Mouse (Mus musculus) forebrain, embryonic 10.5 days (tissue): ENCODE measurements at regions not wholly inside any gene's neighbourhood (a gene's known extent, or its start where the extent isn't known, plus 50 kb on each side); places are given as distances from the start of the nearest gene placed in this dataset.
A peak's percentile ranks its signal among the peaks of the same experiment; 100 is the strongest.

Source experiments
- DNase-seq: peaks from one replicate; pipeline ENCODE4 v3.0.0-alpha.2; 2017; ENCODE audit warnings: low spot score; ENCODE audit errors: extremely low spot score
- H3K27ac ChIP-seq: fragments of 300-500 bp; sonication (generic); 2 replicates; pipeline ENCODE4 v1.5.1; 2016; ENCODE audit warnings: mild to moderate bottlenecking
- H3K27me3 ChIP-seq: fragments of 300-500 bp; sonication (generic); 2 replicates; pipeline ENCODE4 v1.6.1; 2016; ENCODE audit warnings: mild to moderate bottlenecking; ENCODE audit not compliant: poor library complexity, severe bottlenecking
- H3K36me3 ChIP-seq: fragments of 300-500 bp; sonication (generic); replicated peaks from 2 replicates; pipeline ENCODE4 v1.6.1; 2016; ENCODE audit warnings: mild to moderate bottlenecking, moderate library complexity
- H3K4me1 ChIP-seq: fragments of 300-500 bp; sonication (generic); 2 replicates; pipeline ENCODE4 v1.6.1; 2016
- H3K4me3 ChIP-seq: fragments of 300-500 bp; sonication (generic); 2 replicates; pipeline ENCODE4 v1.5.1; 2016; ENCODE audit warnings: mild to moderate bottlenecking, moderate library complexity
- H3K9me3 ChIP-seq: fragments of 300-500 bp; sonication (generic); 2 replicates; pipeline ENCODE4 v1.6.1; 2016; ENCODE audit warnings: mild to moderate bottlenecking, moderate library complexity
- WGBS: fragments of 180-500 bp; shearing (Covaris S2); methylation state at CpG from one replicate; pipeline ENCODE4 v1.1.7; 2016; 5-methylcytosine and 5-hydroxymethylcytosine counted together

GRCm38 (mm10) chr7:130013109-130013508 lies 421.4 kb downstream of the Wdr11 start:
- peaks cover 34% of the 10 kb centered on the region for H3K4me1 ChIP-seq
- WGBS = 88% methylated on average over 6 of the region's 6 CpGs
- H3K4me3 ChIP-seq = no peak overlapping the region
- H3K27me3 ChIP-seq = peaks cover 7% of the 10 kb centered on the region; the same call in 1 of the 2 replicates
- no peak for DNase-seq
- H3K27ac ChIP-seq = no peak overlapping the region
- no peaks in the 10 kb centered on the region for H3K9me3 ChIP-seq
- no peaks in the 10 kb centered on the region for H3K36me3 ChIP-seq

- DNase-seq = no peak
- Histone ChIP-seq H3K27me3 (peaks cover 7% of the 10 kb centered on the region; the same call in 1 of the 2 replicates), H3K36me3 (no peaks in the 10 kb centered on the region), H3K27ac (no peak overlapping the region), H3K9me3 (no peaks in the 10 kb centered on the region), H3K4me3 (no peak overlapping the region), H3K4me1 (peaks cover 23% of the 10 kb centered on the region)
- 82% methylated on average over 10 of the region's 10 CpGs for WGBS
Observed at GRCm38 (mm10) chr7:130014609-130015008, 422.9 kb downstream of the Wdr11 start.

- H3K36me3 ChIP-seq = no peaks in the 10 kb centered on the region
- no peak overlapping the region for H3K4me3 ChIP-seq
- no peak for DNase-seq
- H3K27me3 ChIP-seq = peaks cover under 1% of the 10 kb centered on the region; the same call in 1 of the 2 replicates
- 75% methylated on average over 5 of the region's 5 CpGs for WGBS
- 0 out of 2 replicates have a peak overlapping the region, but pooled peaks have one; percentile 15 for H3K27ac ChIP-seq
- H3K4me1 ChIP-seq = peaks cover 23% of the 10 kb centered on the region
- H3K9me3 ChIP-seq = no peaks in the 10 kb centered on the region
Observed at GRCm38 (mm10) chr7:130015375-130016014, 423.8 kb downstream of the Wdr11 start.

- Histone ChIP-seq H3K36me3 (no peaks in the 10 kb centered on the region), H3K27ac (0 out of 2 replicates have a peak overlapping the region, but pooled peaks have one; percentile 15), H3K27me3 (no peaks in the 10 kb centered on the region), H3K9me3 (no peaks in the 10 kb centered on the region), H3K4me1 (peaks cover 21% of the 10 kb centered on the region), H3K4me3 (no peak overlapping the region)
- no peak for DNase-seq
- 79% methylated on average over 17 of the region's 17 CpGs for WGBS
Observed at GRCm38 (mm10) chr7:130016015-130016874, 424.6 kb downstream of the Wdr11 start.

- Histone ChIP-seq H3K4me1 (peaks cover 16% of the 10 kb centered on the region), H3K27me3 (no peaks in the 10 kb centered on the region), H3K9me3 (no peaks in the 10 kb centered on the region), H3K4me3 (no peak overlapping the region), H3K27ac (no peak overlapping the region), H3K36me3 (no peaks in the 10 kb centered on the region)
- WGBS = 55% methylated on average over 4 of the region's 4 CpGs
- DNase-seq = no peak
Observed at GRCm38 (mm10) chr7:130018891-130019290, 427.2 kb downstream of the Wdr11 start.

GRCm38 (mm10) chr7:130028945-130029344 lies 437.3 kb downstream of the Wdr11 start:
- no peaks in the 10 kb centered on the region for H3K9me3 ChIP-seq
- H3K36me3 ChIP-seq = no peaks in the 10 kb centered on the region
- no peak for DNase-seq
- no peak overlapping the region for H3K27ac ChIP-seq
- no peak overlapping the region for H3K4me3 ChIP-seq
- no peaks in the 10 kb centered on the region for H3K27me3 ChIP-seq
- no peaks in the 10 kb centered on the region for H3K4me1 ChIP-seq

GRCm38 (mm10) chr7:130030711-130031110 lies 439.0 kb downstream of the Wdr11 start:
- no peaks in the 10 kb centered on the region for H3K27me3 ChIP-seq
- no peak overlapping the region for H3K27ac ChIP-seq
- H3K4me3 ChIP-seq = no peak overlapping the region
- no peak for DNase-seq
- H3K36me3 ChIP-seq = no peaks in the 10 kb centered on the region
- no peaks in the 10 kb centered on the region for H3K4me1 ChIP-seq
- H3K9me3 ChIP-seq = no peaks in the 10 kb centered on the region
- 92% methylated on average over 4 of the region's 4 CpGs for WGBS

GRCm38 (mm10) chr7:130036235-130036634 lies 444.6 kb downstream of the Wdr11 start:
- Histone ChIP-seq H3K4me3 (no peak overlapping the region), H3K27ac (no peak overlapping the region), H3K36me3 (no peaks in the 10 kb centered on the region), H3K9me3 (peaks cover 5% of the 10 kb centered on the region; the same call in 1 of the 2 replicates), H3K4me1 (peaks cover 17% of the 10 kb centered on the region), H3K27me3 (peaks cover 22% of the 10 kb centered on the region)
- DNase-seq = no peak
- WGBS = 38% methylated on average over 5 of the region's 5 CpGs

- peaks cover 5% of the 10 kb centered on the region; the same call in 1 of the 2 replicates for H3K9me3 ChIP-seq
- no peak for DNase-seq
- peaks cover 17% of the 10 kb centered on the region for H3K4me1 ChIP-seq
- no peak overlapping the region for H3K27ac ChIP-seq
- H3K27me3 ChIP-seq = peaks cover 29% of the 10 kb centered on the region
- H3K4me3 ChIP-seq = no peak overlapping the region
- no peaks in the 10 kb centered on the region for H3K36me3 ChIP-seq
- WGBS = 83% methylated on average over 8 of the region's 8 CpGs
Observed at GRCm38 (mm10) chr7:130036845-130037572, 445.3 kb downstream of the Wdr11 start.

GRCm38 (mm10) chr7:130037573-130037925 lies 445.9 kb downstream of the Wdr11 start:
- 84% methylated on average over 4 of the region's 4 CpGs for WGBS
- H3K36me3 ChIP-seq = no peaks in the 10 kb centered on the region
- H3K4me1 ChIP-seq = peaks cover 21% of the 10 kb centered on the region
- no peak overlapping the region for H3K4me3 ChIP-seq
- peaks cover 5% of the 10 kb centered on the region; the same call in 1 of the 2 replicates for H3K9me3 ChIP-seq
- DNase-seq = no peak
- H3K27me3 ChIP-seq = peaks cover 35% of the 10 kb centered on the region
- H3K27ac ChIP-seq = no peak overlapping the region

- 82% methylated on average over 8 of the region's 8 CpGs for WGBS
- Histone ChIP-seq H3K36me3 (no peaks in the 10 kb centered on the region), H3K27ac (no peak overlapping the region), H3K4me3 (no peak overlapping the region), H3K27me3 (peaks cover 64% of the 10 kb centered on the region), H3K4me1 (peaks cover 34% of the 10 kb centered on the region), H3K9me3 (peaks cover 5% of the 10 kb centered on the region; the same call in 1 of the 2 replicates)
- DNase-seq = no peak
Observed at GRCm38 (mm10) chr7:130040596-130040995, 448.9 kb downstream of the Wdr11 start.

- H3K27ac ChIP-seq = no peak overlapping the region
Observed at GRCm38 (mm10) chr7:130041402-130041965, 449.8 kb downstream of the Wdr11 start.

More at GRCm38 (mm10) chr7:130041402-130041965, 449.8 kb downstream of the Wdr11 start:
- Histone ChIP-seq H3K4me1 (peaks cover 36% of the 10 kb centered on the region), H3K9me3 (peaks cover 5% of the 10 kb centered on the region; the same call in 1 of the 2 replicates), H3K27me3 (peaks cover 72% of the 10 kb centered on the region), H3K36me3 (no peaks in the 10 kb centered on the region), H3K4me3 (no peak overlapping the region)
- 92% methylated on average over 11 of the region's 11 CpGs for WGBS
- DNase-seq = no peak
